Mouse (Mus musculus): Measurements from ENCODE around the gene Sla2.
"Not testable (repeated sequence)": the region's sequence is repeated elsewhere in the genome, so short reads cannot be mapped to it uniquely, and the experiment has no call there.

Sla2 gene

GRCm38 (mm10) chr2:156869554-156869953 is 17.4 kb downstream of the Sla2 start:
- DNase-seq (ENCODE audit: low read depth in 2 of 2, low spot score in 2 of 2), result no peak

GRCm38 (mm10) chr2:156868994-156869393 is 18.0 kb downstream of the Sla2 start:
- DNase-seq (ENCODE audit: low read depth in 2 of 2, low spot score in 2 of 2), result no peak

GRCm38 (mm10) chr2:156864481-156864880 is 22.5 kb downstream of the Sla2 start:
- no peak for DNase-seq (ENCODE audit: low read depth in 2 of 2, low spot score in 2 of 2)

GRCm38 (mm10) chr2:156863487-156864160 is 23.4 kb downstream of the Sla2 start:
- DNase-seq (ENCODE audit: low read depth in 2 of 2, low spot score in 2 of 2), result peak in 1 of 2 experiments; percentile 57

GRCm38 (mm10) chr2:156862772-156863486 is 24.1 kb downstream of the Sla2 start, which contains the start of gene Rab5if:
TSS of gene Rab5if (plus strand) at chr2:156863128.
- DNase-seq (ENCODE audit: low read depth in 2 of 2, low spot score in 2 of 2), result peak; percentile 96 to 98

GRCm38 (mm10) chr2:156862041-156862717 is 24.8 kb downstream of the Sla2 start:
- peak in 1 of 2 experiments; percentile 35 for DNase-seq (ENCODE audit: low read depth in 2 of 2, low spot score in 2 of 2)

GRCm38 (mm10) chr2:156858671-156859070 is 28.3 kb downstream of the Sla2 start:
- no peak for DNase-seq (ENCODE audit: low read depth in 2 of 2, low spot score in 2 of 2)

- no peak for DNase-seq (ENCODE audit: low read depth in 2 of 2, low spot score in 2 of 2)
These were observed 29.2 kb downstream of the Sla2 start, which contains the start of gene 4930518I15Rik for GRCm38 (mm10) chr2:156857835-156858234. TSS of gene 4930518I15Rik (minus strand) at chr2:156857946.

- no peak for DNase-seq (ENCODE audit: low read depth in 2 of 2, low spot score in 2 of 2)
These were observed 29.6 kb downstream of the Sla2 start for GRCm38 (mm10) chr2:156857385-156857791.

- DNase-seq (ENCODE audit: low read depth in 2 of 2, low spot score in 2 of 2), result no peak
These were observed 30.7 kb downstream of the Sla2 start for GRCm38 (mm10) chr2:156856311-156856710.

GRCm38 (mm10) chr2:156853999-156854771 is 32.8 kb downstream of the Sla2 start:
- DNase-seq (ENCODE audit: low read depth in 2 of 2, low spot score in 2 of 2), result not testable (repeated sequence)

GRCm38 (mm10) chr2:156853584-156853983 is 33.4 kb downstream of the Sla2 start:
- DNase-seq (ENCODE audit: low read depth in 2 of 2, low spot score in 2 of 2), result not testable (repeated sequence)

GRCm38 (mm10) chr2:156850505-156850904 is 36.5 kb downstream of the Sla2 start:
- no peak for DNase-seq (ENCODE audit: low read depth in 2 of 2, low spot score in 2 of 2)

GRCm38 (mm10) chr2:156848526-156849182 is 38.3 kb downstream of the Sla2 start:
- no peak for DNase-seq (ENCODE audit: low read depth in 2 of 2, low spot score in 2 of 2)

GRCm38 (mm10) chr2:156847653-156848052 is 39.3 kb downstream of the Sla2 start:
- DNase-seq (ENCODE audit: low read depth in 2 of 2, low spot score in 2 of 2), result no peak

- no peak for DNase-seq (ENCODE audit: low read depth in 2 of 2, low spot score in 2 of 2)
These were observed 42.3 kb downstream of the Sla2 start for GRCm38 (mm10) chr2:156844715-156845114.

GRCm38 (mm10) chr2:156843331-156843730 is 43.7 kb downstream of the Sla2 start:
- no peak for DNase-seq (ENCODE audit: low read depth in 2 of 2, low spot score in 2 of 2)

GRCm38 (mm10) chr2:156842711-156843110 is 44.3 kb downstream of the Sla2 start:
- no peak for DNase-seq (ENCODE audit: low read depth in 2 of 2, low spot score in 2 of 2)

- peak; percentile 9 to 26 for DNase-seq (ENCODE audit: low read depth in 2 of 2, low spot score in 2 of 2)
These were observed 44.9 kb downstream of the Sla2 start for GRCm38 (mm10) chr2:156841841-156842706.

Data from CD8-positive naive resting alpha-beta T cell, adult 2 months (primary cell).